Mouse (Mus musculus) c-Kit-positive CD71-positive TER-119-positive erythroid progenitor cells, embryonic 14.5 days (primary cell): Measurements from ENCODE around the gene Cga.
"Not testable (repeated sequence)": the region's sequence is repeated elsewhere in the genome, so short reads cannot be mapped to it uniquely, and the experiment has no call there.

Experiments
- DNase-seq: peaks from one replicate; pipeline ENCODE4 v3.0.0-alpha.2; 2013; ENCODE audit warnings: low spot score

Cga gene

GRCm38 (mm10) chr4:34889812-34890185 is 3.8 kb upstream of the Cga start:
- DNase-seq: no peak

- DNase-seq: no peak
Measured at GRCm38 (mm10) chr4:34898497-34898896, 4.9 kb downstream of the Cga start.

- no peak for DNase-seq
Measured at GRCm38 (mm10) chr4:34899322-34899721, 5.7 kb downstream of the Cga start.

GRCm38 (mm10) chr4:34900155-34900554 is 6.6 kb downstream of the Cga start:
- no peak for DNase-seq

- no peak for DNase-seq
Measured at GRCm38 (mm10) chr4:34901166-34901565, 7.6 kb downstream of the Cga start.

GRCm38 (mm10) chr4:34901582-34901981 is 8.0 kb downstream of the Cga start:
- DNase-seq: not testable (repeated sequence)

GRCm38 (mm10) chr4:34905396-34905795 is 11.8 kb downstream of the Cga start:
- DNase-seq: peak; percentile 22

GRCm38 (mm10) chr4:34906151-34906550 is 12.6 kb downstream of the Cga start:
- DNase-seq: no peak

GRCm38 (mm10) chr4:34907026-34907425 is 13.4 kb downstream of the Cga start:
- DNase-seq: no peak

GRCm38 (mm10) chr4:34908127-34908526 is 14.5 kb downstream of the Cga start:
- DNase-seq: no peak

- DNase-seq: no peak
Measured at GRCm38 (mm10) chr4:34911401-34911800, 17.8 kb downstream of the Cga start.

GRCm38 (mm10) chr4:34912171-34912570 is 18.6 kb downstream of the Cga start:
- DNase-seq: no peak

GRCm38 (mm10) chr4:34917400-34917799 is 23.8 kb downstream of the Cga start:
- DNase-seq: no peak

- DNase-seq: peak; percentile 31
Measured at GRCm38 (mm10) chr4:34922177-34922870, 28.7 kb downstream of the Cga start.

- not testable (repeated sequence) for DNase-seq
Measured at GRCm38 (mm10) chr4:34928386-34928785, 34.8 kb downstream of the Cga start.

- DNase-seq: no peak
Measured at GRCm38 (mm10) chr4:34941046-34941445, 47.5 kb downstream of the Cga start.

GRCm38 (mm10) chr4:34947181-34947580 is 53.6 kb downstream of the Cga start:
- DNase-seq: no peak

- DNase-seq: no peak
Measured at GRCm38 (mm10) chr4:34953716-34954115, 60.1 kb downstream of the Cga start.
